Mouse (Mus musculus) lung, postnatal 0 days (tissue): ENCODE measurements around the gene Poln.

Source experiments
- CTCF ChIP-seq: IDR thresholded peaks from 2 replicates; pipeline ENCODE4 v1.5.1; 2016; ENCODE audit warnings: antibody characterized with exemption, mild to moderate bottlenecking
- EP300 ChIP-seq: IDR thresholded peaks from 2 replicates; pipeline ENCODE4 v1.6.1; 2016; ENCODE audit warnings: antibody characterized with exemption, mild to moderate bottlenecking, control low read depth

- TF ChIP-seq CTCF (no peak), EP300 (no peak)
Measured at GRCm38 (mm10) chr5:34217756-34218155, 48.5 kb upstream of the Poln start.
